Mouse (Mus musculus): Measurements from ENCODE around the gene Abcg4. TPM values are rescaled to one million over a fixed set of nuclear protein-coding genes. Genes with fewer than 3 reads are reported as not detected.

Gene Abcg4
- polyA plus RNA-seq, 1 experiment = 1.2 TPM

- no peak overlapping the region for H3K27ac ChIP-seq (ENCODE audit: control insufficient read depth, insufficient read depth, low read length)
- no peak for DNase-seq
- H3K27me3 ChIP-seq (ENCODE audit: control insufficient read depth, insufficient read depth, low read length) = peaks cover 20% of the 10 kb centered on the region
- H3K36me3 ChIP-seq (ENCODE audit: control insufficient read depth, insufficient read depth, low read length) = peaks cover 11% of the 10 kb centered on the region
- peaks cover 15% of the 10 kb centered on the region for H3K4me1 ChIP-seq (replicated peaks; ENCODE audit: control insufficient read depth, insufficient read depth, low read length)
- 17% methylated on average over 11 of the region's 11 CpGs for WGBS
- H3K4me3 ChIP-seq (ENCODE audit: control insufficient read depth, insufficient read depth, low read length) = 0 out of 2 replicates have a peak overlapping the region, but pooled peaks have one; percentile 9
- TF ChIP-seq POLR2A (IDR thresholded peaks at IDR 0.05; ENCODE audit: control insufficient read depth, extremely low read depth, insufficient read depth, low read length, poor library complexity) (no peak), CTCF (IDR thresholded peaks at IDR 0.05; ENCODE audit: borderline replicate concordance, control insufficient read depth, extremely low read depth, insufficient read depth, low read length, poor library complexity) (no peak)
These were observed 1.4 kb downstream of the Abcg4 start for GRCm38 (mm10) chr9:44287003-44287400.

DNA sequence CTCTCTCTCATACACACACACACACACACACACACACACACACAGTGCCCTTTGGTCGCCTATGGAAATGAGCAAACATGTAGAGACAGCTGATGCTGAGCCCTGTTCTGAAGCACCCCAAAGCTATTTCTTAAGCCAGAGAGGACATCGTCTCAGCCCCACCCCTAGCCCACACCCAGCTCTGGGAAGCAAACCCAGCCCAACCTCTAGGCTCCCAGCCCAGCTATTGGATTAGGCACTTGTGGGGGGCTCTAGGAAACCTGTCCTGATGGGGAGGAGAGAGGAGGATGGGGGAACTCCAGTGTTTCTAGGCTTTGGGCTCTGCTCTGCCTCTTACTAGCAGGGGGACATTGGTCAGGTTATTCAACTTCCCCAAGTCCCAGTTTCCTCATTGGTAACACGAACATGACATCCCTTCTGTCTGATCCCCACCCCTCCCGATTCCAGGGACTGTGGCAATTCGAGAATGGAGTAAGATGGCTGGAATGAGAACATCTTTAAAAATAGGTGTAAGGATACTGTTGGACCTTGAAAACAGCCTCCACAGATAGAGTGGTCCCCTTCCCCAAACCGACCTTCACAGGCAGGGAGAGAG lies 2.1 kb downstream of the Abcg4 start:
- Histone ChIP-seq H3K36me3 (ENCODE audit: control insufficient read depth, insufficient read depth, low read length) (peaks cover 5% of the 10 kb centered on the region), H3K4me1 (replicated peaks; ENCODE audit: control insufficient read depth, insufficient read depth, low read length) (peaks cover 15% of the 10 kb centered on the region), H3K27me3 (ENCODE audit: control insufficient read depth, insufficient read depth, low read length) (peaks cover 20% of the 10 kb centered on the region), H3K27ac (ENCODE audit: control insufficient read depth, insufficient read depth, low read length) (no peak overlapping the region), H3K4me3 (ENCODE audit: control insufficient read depth, insufficient read depth, low read length) (no peak overlapping the region)
- 18% methylated on average over 6 of the region's 6 CpGs for WGBS
- no peak for DNase-seq
- TF ChIP-seq CTCF (IDR thresholded peaks at IDR 0.05; ENCODE audit: borderline replicate concordance, control insufficient read depth, extremely low read depth, insufficient read depth, low read length, poor library complexity) = no peak
- no peak for TF ChIP-seq POLR2A (IDR thresholded peaks at IDR 0.05; ENCODE audit: control insufficient read depth, extremely low read depth, insufficient read depth, low read length, poor library complexity)

GRCm38 (mm10) chr9:44283183-44283582 lies 5.2 kb downstream of the Abcg4 start:
- no peak overlapping the region for H3K27ac ChIP-seq (ENCODE audit: control insufficient read depth, insufficient read depth, low read length)
- no peak overlapping the region for H3K4me3 ChIP-seq (ENCODE audit: control insufficient read depth, insufficient read depth, low read length)
- WGBS = 92% methylated on average over 5 of the region's 5 CpGs

GRCm38 (mm10) chr9:44269973-44270372 lies 18.4 kb downstream of the Abcg4 start:
- Histone ChIP-seq H3K27ac (ENCODE audit: control insufficient read depth, insufficient read depth, low read length) (no peak overlapping the region), H3K36me3 (ENCODE audit: control insufficient read depth, insufficient read depth, low read length) (no peaks in the 10 kb centered on the region), H3K4me1 (replicated peaks; ENCODE audit: control insufficient read depth, insufficient read depth, low read length) (peaks cover 15% of the 10 kb centered on the region), H3K27me3 (ENCODE audit: control insufficient read depth, insufficient read depth, low read length) (no peaks in the 10 kb centered on the region), H3K4me3 (ENCODE audit: control insufficient read depth, insufficient read depth, low read length) (no peak overlapping the region)
- TF ChIP-seq CTCF (IDR thresholded peaks at IDR 0.05; ENCODE audit: borderline replicate concordance, control insufficient read depth, extremely low read depth, insufficient read depth, low read length, poor library complexity) (no peak), POLR2A (IDR thresholded peaks at IDR 0.05; ENCODE audit: control insufficient read depth, extremely low read depth, insufficient read depth, low read length, poor library complexity) (no peak)
- WGBS = 93% methylated on average over 4 of the region's 4 CpGs
- no peak for DNase-seq

More at GRCm38 (mm10) chr9:44283183-44283582, 5.2 kb downstream of the Abcg4 start:
- no peaks in the 10 kb centered on the region for H3K36me3 ChIP-seq (ENCODE audit: control insufficient read depth, insufficient read depth, low read length)
- H3K4me1 ChIP-seq (replicated peaks; ENCODE audit: control insufficient read depth, insufficient read depth, low read length) = peaks cover 13% of the 10 kb centered on the region
- H3K27me3 ChIP-seq (ENCODE audit: control insufficient read depth, insufficient read depth, low read length) = peaks cover 18% of the 10 kb centered on the region
- no peak for TF ChIP-seq CTCF (IDR thresholded peaks at IDR 0.05; ENCODE audit: borderline replicate concordance, control insufficient read depth, extremely low read depth, insufficient read depth, low read length, poor library complexity)
- no peak for TF ChIP-seq POLR2A (IDR thresholded peaks at IDR 0.05; ENCODE audit: control insufficient read depth, extremely low read depth, insufficient read depth, low read length, poor library complexity)
- DNase-seq = no peak

- TF ChIP-seq CTCF (IDR thresholded peaks at IDR 0.05; ENCODE audit: borderline replicate concordance, control insufficient read depth, extremely low read depth, insufficient read depth, low read length, poor library complexity) (peak; percentile 63; the same call in 1 of the 2 replicates), POLR2A (IDR thresholded peaks at IDR 0.05; ENCODE audit: control insufficient read depth, extremely low read depth, insufficient read depth, low read length, poor library complexity) (no peak)
- no peaks in the 10 kb centered on the region for H3K27me3 ChIP-seq (ENCODE audit: control insufficient read depth, insufficient read depth, low read length)
- H3K36me3 ChIP-seq (ENCODE audit: control insufficient read depth, insufficient read depth, low read length) = no peaks in the 10 kb centered on the region
- H3K4me3 ChIP-seq (ENCODE audit: control insufficient read depth, insufficient read depth, low read length) = no peak overlapping the region
- DNase-seq = peak; percentile 65
- H3K4me1 ChIP-seq (replicated peaks; ENCODE audit: control insufficient read depth, insufficient read depth, low read length) = peaks cover 15% of the 10 kb centered on the region
- 86% methylated on average over 3 of the region's 3 CpGs for WGBS
- H3K27ac ChIP-seq (ENCODE audit: control insufficient read depth, insufficient read depth, low read length) = no peak overlapping the region
These were observed 19.3 kb downstream of the Abcg4 start for GRCm38 (mm10) chr9:44269077-44269476.

- Histone ChIP-seq H3K27ac (ENCODE audit: control insufficient read depth, insufficient read depth, low read length) (peak within 1 kb of the TSS; percentile 4; the same call in 1 of the 2 replicates), H3K27me3 (ENCODE audit: control insufficient read depth, insufficient read depth, low read length) (no peaks in the 10 kb centered on the region), H3K4me1 (replicated peaks; ENCODE audit: control insufficient read depth, insufficient read depth, low read length) (peaks cover 15% of the 10 kb centered on the region), H3K4me3 (ENCODE audit: control insufficient read depth, insufficient read depth, low read length) (peak within 1 kb of the TSS; percentile 65), H3K36me3 (ENCODE audit: control insufficient read depth, insufficient read depth, low read length) (no peaks in the 10 kb centered on the region)
- TF ChIP-seq CTCF (IDR thresholded peaks at IDR 0.05; ENCODE audit: borderline replicate concordance, control insufficient read depth, extremely low read depth, insufficient read depth, low read length, poor library complexity) (no peak), POLR2A (IDR thresholded peaks at IDR 0.05; ENCODE audit: control insufficient read depth, extremely low read depth, insufficient read depth, low read length, poor library complexity) (no peak)
- WGBS = 31% methylated on average over 6 of the region's 6 CpGs
- no peak for DNase-seq
These were observed 20.0 kb downstream of the Abcg4 start, which contains the start of gene Nlrx1 for GRCm38 (mm10) chr9:44268432-44268831. Gene Nlrx1, minus strand, starts transcription at chr9:44268599.
